Mouse (Mus musculus): ENCODE results near the gene Coq10a. TPM values are rescaled to one million over a fixed set of nuclear protein-coding genes. Genes with fewer than 3 reads are reported as not detected.

The Coq10a gene
- polyA plus RNA-seq, 1 experiment from 2014 or later: 31.7 TPM

- no peak within 1 kb of the TSS for H3K27ac ChIP-seq
- WGBS: 15% methylated on average over 2 of the region's 2 CpGs
- H3K27me3 ChIP-seq: no peaks in the 10 kb centered on the region
- H3K36me3 ChIP-seq: peaks cover 21% of the 10 kb centered on the region
- H3K9ac ChIP-seq: 0 out of 2 replicates have a peak within 1 kb of the TSS, but pooled peaks have one; percentile 8
- no peaks in the 10 kb centered on the region for H3K9me3 ChIP-seq (replicated peaks)
- no peak within 1 kb of the TSS for H3K4me3 ChIP-seq
- peaks cover 16% of the 10 kb centered on the region; the same call in 1 of the 2 replicates for H3K4me1 ChIP-seq
- ATAC-seq (ENCODE audit: low FRiP score): no peak
- H3K4me2 ChIP-seq (replicated peaks): no peak within 1 kb of the TSS
Measured at GRCm38 (mm10) chr10:128401056-128401455, 32.3 kb upstream of the Coq10a start, which contains the start of gene Slc39a5. Slc39a5 (minus strand) TSS chr10:128401229.

- Histone ChIP-seq H3K27me3 (no peaks in the 10 kb centered on the region), H3K9me3 (replicated peaks) (no peaks in the 10 kb centered on the region), H3K4me2 (replicated peaks) (no peak overlapping the region), H3K36me3 (peaks cover 21% of the 10 kb centered on the region), H3K27ac (no peak overlapping the region), H3K4me3 (no peak overlapping the region), H3K9ac (0 out of 2 replicates have a peak overlapping the region, but pooled peaks have one; percentile 8), H3K4me1 (peaks cover 16% of the 10 kb centered on the region; the same call in 1 of the 2 replicates)
- no peak for ATAC-seq (ENCODE audit: low FRiP score)
- WGBS: 33% methylated on average over 5 of the region's 5 CpGs
Measured at GRCm38 (mm10) chr10:128400338-128400737, 31.5 kb upstream of the Coq10a start.

- Histone ChIP-seq H3K27ac (peak overlapping the region; percentile 25; the same call in 1 of the 2 replicates), H3K4me3 (no peak overlapping the region), H3K9ac (0 out of 2 replicates have a peak overlapping the region, but pooled peaks have one; percentile 13), H3K36me3 (peaks cover 47% of the 10 kb centered on the region), H3K4me2 (replicated peaks) (no peak overlapping the region), H3K9me3 (replicated peaks) (no peaks in the 10 kb centered on the region), H3K4me1 (peaks cover 20% of the 10 kb centered on the region), H3K27me3 (no peaks in the 10 kb centered on the region)
- no peak for ATAC-seq (ENCODE audit: low FRiP score)
- 63% methylated on average over 7 of the region's 7 CpGs for WGBS
Measured at GRCm38 (mm10) chr10:128397466-128397865, 28.7 kb upstream of the Coq10a start.

GRCm38 (mm10) chr10:128396716-128397264 is 28.0 kb upstream of the Coq10a start:
- no peak for ATAC-seq (ENCODE audit: low FRiP score)

GRCm38 (mm10) chr10:128396017-128396673 is 27.3 kb upstream of the Coq10a start:
- Histone ChIP-seq H3K9ac (no peak overlapping the region), H3K27ac (no peak overlapping the region), H3K4me2 (replicated peaks) (no peak overlapping the region), H3K9me3 (replicated peaks) (no peaks in the 10 kb centered on the region), H3K4me1 (peaks cover 20% of the 10 kb centered on the region), H3K27me3 (no peaks in the 10 kb centered on the region), H3K4me3 (no peak overlapping the region), H3K36me3 (peaks cover 60% of the 10 kb centered on the region)
- WGBS: 74% methylated on average over 11 of the region's 11 CpGs
- no peak for ATAC-seq (ENCODE audit: low FRiP score)

More at GRCm38 (mm10) chr10:128396716-128397264, 28.0 kb upstream of the Coq10a start:
- no peak overlapping the region for H3K9ac ChIP-seq
- H3K4me3 ChIP-seq: no peak overlapping the region
- 0 out of 2 replicates have a peak overlapping the region, but pooled peaks have one; percentile 25 for H3K27ac ChIP-seq
- 70% methylated on average over 10 of the region's 10 CpGs for WGBS
- no peaks in the 10 kb centered on the region for H3K9me3 ChIP-seq (replicated peaks)
- no peaks in the 10 kb centered on the region for H3K27me3 ChIP-seq
- H3K36me3 ChIP-seq: peaks cover 54% of the 10 kb centered on the region
- no peak overlapping the region for H3K4me2 ChIP-seq (replicated peaks)
- H3K4me1 ChIP-seq: peaks cover 20% of the 10 kb centered on the region

- 85% methylated on average over 6 of the region's 6 CpGs for WGBS
- H3K9ac ChIP-seq: 0 out of 2 replicates have a peak overlapping the region, but pooled peaks have one; percentile 10
- H3K27me3 ChIP-seq: no peaks in the 10 kb centered on the region
- no peak for ATAC-seq (ENCODE audit: low FRiP score)
- peaks cover 3% of the 10 kb centered on the region; the same call in 1 of the 2 replicates for H3K4me1 ChIP-seq
- no peak overlapping the region for H3K4me3 ChIP-seq
- H3K36me3 ChIP-seq: peaks cover 98% of the 10 kb centered on the region
- no peak overlapping the region for H3K4me2 ChIP-seq (replicated peaks)
- no peak overlapping the region for H3K27ac ChIP-seq
- H3K9me3 ChIP-seq (replicated peaks): no peaks in the 10 kb centered on the region
Measured at GRCm38 (mm10) chr10:128391850-128392249, 23.1 kb upstream of the Coq10a start.

- Histone ChIP-seq H3K36me3 (peaks cover 99% of the 10 kb centered on the region), H3K9me3 (replicated peaks) (no peaks in the 10 kb centered on the region), H3K4me3 (no peak overlapping the region), H3K27me3 (no peaks in the 10 kb centered on the region), H3K4me1 (peaks cover 3% of the 10 kb centered on the region; the same call in 1 of the 2 replicates), H3K9ac (no peak overlapping the region), H3K27ac (no peak overlapping the region), H3K4me2 (replicated peaks) (no peak overlapping the region)
- 90% methylated on average over 12 of the region's 12 CpGs for WGBS
- ATAC-seq (ENCODE audit: low FRiP score): no peak
Measured at GRCm38 (mm10) chr10:128390366-128390765, 21.6 kb upstream of the Coq10a start.

- Histone ChIP-seq H3K4me2 (replicated peaks) (no peak overlapping the region), H3K36me3 (peaks cover 99% of the 10 kb centered on the region), H3K27me3 (no peaks in the 10 kb centered on the region), H3K4me3 (no peak overlapping the region), H3K9ac (no peak overlapping the region), H3K9me3 (replicated peaks) (no peaks in the 10 kb centered on the region), H3K27ac (no peak overlapping the region), H3K4me1 (peaks cover 3% of the 10 kb centered on the region; the same call in 1 of the 2 replicates)
- ATAC-seq (ENCODE audit: low FRiP score): no peak
- 89% methylated on average over 6 of the region's 6 CpGs for WGBS
Measured at GRCm38 (mm10) chr10:128389570-128389969, 20.8 kb upstream of the Coq10a start.

GRCm38 (mm10) chr10:128388941-128389340 is 20.1 kb upstream of the Coq10a start:
- Histone ChIP-seq H3K36me3 (peaks cover 99% of the 10 kb centered on the region), H3K9ac (no peak overlapping the region), H3K4me2 (replicated peaks) (no peak overlapping the region), H3K27ac (no peak overlapping the region), H3K4me3 (no peak overlapping the region), H3K4me1 (peaks cover 3% of the 10 kb centered on the region; the same call in 1 of the 2 replicates), H3K9me3 (replicated peaks) (no peaks in the 10 kb centered on the region), H3K27me3 (no peaks in the 10 kb centered on the region)
- no peak for ATAC-seq (ENCODE audit: low FRiP score)
- WGBS: 90% methylated on average over 14 of the region's 14 CpGs

- 95% methylated on average over 7 of the region's 7 CpGs for WGBS
- H3K4me3 ChIP-seq: no peak overlapping the region
- H3K4me2 ChIP-seq (replicated peaks): no peak overlapping the region
- no peak overlapping the region for H3K27ac ChIP-seq
- no peaks in the 10 kb centered on the region for H3K4me1 ChIP-seq
- H3K9me3 ChIP-seq (replicated peaks): no peaks in the 10 kb centered on the region
- ATAC-seq (ENCODE audit: low FRiP score): no peak
- peaks cover 98% of the 10 kb centered on the region for H3K36me3 ChIP-seq
- no peak overlapping the region for H3K9ac ChIP-seq
- no peaks in the 10 kb centered on the region for H3K27me3 ChIP-seq
Measured at GRCm38 (mm10) chr10:128385902-128386301, 17.1 kb upstream of the Coq10a start.

GRCm38 (mm10) chr10:128382482-128382881 is 13.7 kb upstream of the Coq10a start:
- WGBS: 84% methylated on average over 8 of the region's 8 CpGs
- Histone ChIP-seq H3K36me3 (peaks cover 88% of the 10 kb centered on the region), H3K4me2 (replicated peaks) (no peak overlapping the region), H3K27ac (no peak overlapping the region), H3K9me3 (replicated peaks) (no peaks in the 10 kb centered on the region), H3K4me3 (no peak overlapping the region), H3K27me3 (no peaks in the 10 kb centered on the region), H3K9ac (no peak overlapping the region), H3K4me1 (peaks cover 16% of the 10 kb centered on the region)
- no peak for ATAC-seq (ENCODE audit: low FRiP score)

GRCm38 (mm10) chr10:128380565-128380964 is 11.8 kb upstream of the Coq10a start:
- H3K4me2 ChIP-seq (replicated peaks): no peak overlapping the region
- H3K27me3 ChIP-seq: no peaks in the 10 kb centered on the region
- H3K4me3 ChIP-seq: no peak overlapping the region
- 92% methylated on average over 5 of the region's 5 CpGs for WGBS
- H3K9me3 ChIP-seq (replicated peaks): no peaks in the 10 kb centered on the region
- peaks cover 23% of the 10 kb centered on the region for H3K4me1 ChIP-seq
- no peak for ATAC-seq (ENCODE audit: low FRiP score)
- no peak overlapping the region for H3K9ac ChIP-seq
- peaks cover 68% of the 10 kb centered on the region for H3K36me3 ChIP-seq
- H3K27ac ChIP-seq: no peak overlapping the region
